Mouse (Mus musculus): ENCODE measurements around the gene Adm2.

- no peak; the same call in 1 of the 2 replicates for TF ChIP-seq POLR2A (IDR thresholded peaks at IDR 0.05; ENCODE audit: extremely low read depth, insufficient read depth, low read length)
- no peak for TF ChIP-seq CTCF (IDR thresholded peaks at IDR 0.05; ENCODE audit: extremely low read depth, insufficient read depth, low read length)
These were observed 34.2 kb upstream of the Adm2 start for GRCm38 (mm10) chr15:89288227-89288767.

Data from cortical plate, adult 2 months (tissue).